Mouse (Mus musculus) intestine, postnatal 0 days (tissue): ENCODE data around the gene H2al3. TPM values are rescaled to one million over a fixed set of nuclear protein-coding genes. Genes with fewer than 3 reads are reported as not detected.

Source experiments
- ATAC-seq: fragments of 200-750 bp; cut with Nextera tagmentation; 2 replicates; pipeline ENCODE4 v1.8.0; 2017; ENCODE audit warnings: mild to moderate bottlenecking, moderate TSS enrichment, moderate library complexity
- H3K27ac ChIP-seq: fragments of 300-500 bp; sonication (generic); 2 replicates; pipeline ENCODE4 v1.5.1; 2014; ENCODE audit warnings: mild to moderate bottlenecking, low read depth, low read length, moderate library complexity
- H3K27me3 ChIP-seq: fragments of 300-500 bp; sonication (generic); replicated peaks from 2 replicates; pipeline ENCODE4 v1.6.1; 2014; ENCODE audit warnings: low read length, mixed read lengths; ENCODE audit not compliant: control insufficient read depth, insufficient read depth
- H3K36me3 ChIP-seq: fragments of 300-500 bp; sonication (generic); 2 replicates; pipeline ENCODE4 v1.6.1; 2014; ENCODE audit warnings: mild to moderate bottlenecking, moderate library complexity; ENCODE audit not compliant: control insufficient read depth, insufficient read depth
- H3K4me1 ChIP-seq: fragments of 300-500 bp; sonication (generic); replicated peaks from 2 replicates; pipeline ENCODE4 v1.6.1; 2014; ENCODE audit warnings: antibody characterized with exemption, low read length, mixed read lengths; ENCODE audit not compliant: control insufficient read depth, insufficient read depth
- H3K4me2 ChIP-seq: fragments of 300-500 bp; sonication (generic); replicated peaks from 2 replicates; pipeline ENCODE4 v1.6.1; 2014; ENCODE audit warnings: low read depth, mild to moderate bottlenecking, moderate library complexity
- H3K4me3 ChIP-seq: fragments of 300-500 bp; sonication (generic); 2 replicates; pipeline ENCODE4 v1.5.1; 2014; ENCODE audit warnings: low read depth, low read length
- H3K9ac ChIP-seq: fragments of 300-500 bp; sonication (generic); 2 replicates; pipeline ENCODE4 v1.6.1; 2014; ENCODE audit warnings: mild to moderate bottlenecking, low read depth, low read length
- H3K9me3 ChIP-seq: fragments of 300-500 bp; sonication (generic); 2 replicates; pipeline ENCODE4 v1.6.1; 2016; ENCODE audit warnings: mixed run types; ENCODE audit not compliant: control insufficient read depth
- CTCF ChIP-seq: sonication (generic); IDR thresholded peaks from 2 replicates; pipeline ENCODE4 v1.5.1; 2016; ENCODE audit warnings: low read depth, mild to moderate bottlenecking, control low read depth, antibody characterized with exemption, moderate library complexity
- WGBS: fragments of 180-500 bp; shearing (Covaris S2); extraction: QIAGEN DNeasy Blood & Tissue Kit; methylation state at CpG from one replicate; pipeline ENCODE4 v1.1.7; 2014; 5-methylcytosine and 5-hydroxymethylcytosine counted together
- polyA plus RNA-seq: library from polyadenylated mRNA; unstranded; fragments of >200 nt; fragmentation: Nextera tagmentation; extraction: Ambion mirVana; gene quantifications from 2 replicates; pipeline ENCODE4 v1.2.1, GENCODE M21; 2015

Gene H2al3
- polyA plus RNA-seq, 1 experiment from 2014 or later, result not detected

DNA sequence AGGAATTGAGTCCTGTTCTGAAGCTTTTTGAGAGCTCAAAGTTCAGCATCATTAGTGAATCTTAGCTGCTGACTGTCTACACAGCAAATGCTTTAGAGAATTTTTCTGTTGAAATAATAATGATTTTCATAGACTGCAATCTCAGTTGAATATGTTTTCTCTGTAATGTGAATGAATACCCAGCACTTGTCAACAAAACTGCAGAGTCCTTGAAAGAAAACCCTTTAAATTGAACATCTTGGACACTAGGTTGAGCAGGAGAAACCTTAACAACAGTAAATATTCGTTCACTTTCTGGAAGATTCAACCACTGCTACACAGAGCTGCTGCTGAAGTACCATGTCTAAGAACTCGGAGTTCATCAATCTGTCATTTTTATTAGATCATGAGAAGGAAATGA lies 35.8 kb downstream of the H2al3 start, which contains the start of gene Sytl5:
TSS of gene Sytl5 (plus strand) at position 301 of the 400 bp plus-strand sequence.
- no peak for ATAC-seq
- no peak for TF ChIP-seq CTCF
- no peaks in the 10 kb centered on the region for H3K4me1 ChIP-seq
- no peak within 1 kb of the TSS for H3K9ac ChIP-seq
- no peaks in the 10 kb centered on the region for H3K27me3 ChIP-seq
- H3K9me3 ChIP-seq, result no peaks in the 10 kb centered on the region
- 69% methylated on average over 2 of the region's 2 CpGs for WGBS
- H3K4me3 ChIP-seq, result no peak within 1 kb of the TSS
- no peak within 1 kb of the TSS for H3K4me2 ChIP-seq
- H3K27ac ChIP-seq, result no peak within 1 kb of the TSS
- no peaks in the 10 kb centered on the region for H3K36me3 ChIP-seq

Other genes with a start within 250 kb of the H2al3 start
- 55.8 and 56.0 TPM in 2 replicates for gene Dynlt3, start 186.7 kb upstream of the H2al3 start, polyA plus RNA-seq
- not detected in 2 replicates for gene Hypm, start 2.8 kb upstream of the H2al3 start, polyA plus RNA-seq
- gene Sytl5, start 35.9 kb downstream of the H2al3 start, polyA plus RNA-seq, result 0.33 and 0.39 TPM in 2 replicates